Mouse (Mus musculus) kidney, postnatal 0 days (tissue): ENCODE results near the gene Acot4. TPM values are rescaled to one million over a fixed set of nuclear protein-coding genes. Genes with fewer than 3 reads are reported as not detected.
"Not testable (repeated sequence)": the region's sequence is repeated elsewhere in the genome, so short reads cannot be mapped to it uniquely, and the experiment has no call there.

ENCODE experiments used
- ATAC-seq: fragments of 200-750 bp; cut with Nextera tagmentation; replicated peaks from 2 replicates; pipeline ENCODE4 v1.8.0; 2017; ENCODE audit warnings: low read depth, moderate number of reproducible peaks, moderate TSS enrichment, moderate library complexity; ENCODE audit not compliant: low FRiP score
- DNase-seq: peaks from one replicate; pipeline ENCODE4 v3.0.0-alpha.2; 2016; ENCODE audit warnings: low spot score
- H3K27ac ChIP-seq: fragments of 300-500 bp; sonication (generic); 2 replicates; pipeline ENCODE4 v1.5.1; 2014; ENCODE audit warnings: mild to moderate bottlenecking
- H3K27me3 ChIP-seq: fragments of 300-500 bp; sonication (generic); 2 replicates; pipeline ENCODE4 v1.6.1; 2014; ENCODE audit warnings: low read length, mixed read lengths; ENCODE audit not compliant: insufficient read depth
- H3K36me3 ChIP-seq: fragments of 300-500 bp; sonication (generic); 2 replicates; pipeline ENCODE4 v1.6.1; 2014; ENCODE audit warnings: low read length, mixed read lengths; ENCODE audit not compliant: insufficient read depth
- H3K4me1 ChIP-seq: fragments of 300-500 bp; sonication (generic); replicated peaks from 2 replicates; pipeline ENCODE4 v1.6.1; 2014; ENCODE audit warnings: antibody characterized with exemption, low read length, mixed read lengths; ENCODE audit not compliant: insufficient read depth
- H3K4me2 ChIP-seq: fragments of 300-500 bp; sonication (generic); 2 replicates; pipeline ENCODE4 v1.6.1; 2014; ENCODE audit warnings: mild to moderate bottlenecking, low read length, moderate library complexity, mixed read lengths
- H3K4me3 ChIP-seq: fragments of 300-500 bp; sonication (generic); replicated peaks from 2 replicates; pipeline ENCODE4 v1.5.1; 2014; ENCODE audit warnings: low read depth, low read length
- H3K9ac ChIP-seq: fragments of 300-500 bp; sonication (generic); 2 replicates; pipeline ENCODE4 v1.6.1; 2014; ENCODE audit warnings: low read depth, low read length
- H3K9me3 ChIP-seq: fragments of 300-500 bp; sonication (generic); replicated peaks from 2 replicates; pipeline ENCODE4 v1.6.1; 2016; ENCODE audit warnings: low read length, inconsistent platforms, mixed read lengths
- CTCF ChIP-seq: IDR thresholded peaks from 2 replicates; pipeline ENCODE4 v1.5.1; 2016; ENCODE audit warnings: antibody characterized with exemption, low read depth, mild to moderate bottlenecking, moderate library complexity
- WGBS: fragments of 180-500 bp; shearing (Covaris S2); extraction: QIAGEN DNeasy Blood & Tissue Kit; methylation state at CpG from one replicate; pipeline ENCODE4 v1.1.7; 2014; 5-methylcytosine and 5-hydroxymethylcytosine counted together
- polyA plus RNA-seq: library from polyadenylated mRNA; unstranded; fragments of >200 nt; fragmentation: Nextera tagmentation; extraction: Ambion mirVana; gene quantifications from 2 replicates; pipeline ENCODE4 v1.2.1, GENCODE M21; 2015

Gene Acot4
- polyA plus RNA-seq, 1 experiment from 2014 or later, result 17.5 TPM

DNA sequence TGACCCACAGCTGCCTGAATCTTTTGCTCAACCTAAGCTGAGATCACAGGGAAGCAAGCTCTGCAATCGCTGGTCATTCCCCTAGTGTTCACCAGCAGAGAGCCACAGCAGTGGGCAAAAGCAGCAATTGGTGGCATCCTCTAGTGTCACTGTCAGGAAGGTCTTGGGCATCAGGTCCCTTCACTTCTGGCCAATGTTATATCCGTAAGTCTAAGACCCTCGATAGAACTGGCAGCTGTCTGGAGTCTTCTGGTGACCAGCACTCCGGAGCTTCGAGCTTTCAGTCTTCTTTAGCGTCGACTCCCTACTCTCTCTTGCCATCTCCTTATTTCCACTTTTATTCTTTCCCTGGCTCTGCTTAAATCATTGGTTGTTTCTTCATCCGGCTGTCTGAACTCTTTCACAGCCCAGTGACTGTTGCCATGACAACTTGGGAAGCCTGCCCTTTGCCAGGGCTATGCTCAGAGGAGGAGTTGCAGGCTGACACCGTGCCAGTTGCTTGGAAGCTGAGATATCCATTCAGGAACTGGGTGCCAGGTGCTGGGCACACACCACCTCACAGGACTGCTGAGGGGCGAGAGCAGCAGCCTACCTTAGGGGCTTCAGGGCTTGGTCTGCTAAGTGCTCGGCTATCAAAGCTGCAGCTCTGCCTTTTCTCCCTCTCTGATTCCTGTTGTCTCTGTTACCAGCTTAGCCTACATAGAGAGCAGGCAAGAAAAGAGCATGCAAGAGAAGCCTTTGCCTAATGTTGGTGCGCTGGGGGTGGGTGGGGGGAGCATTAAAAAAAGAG is 26.7 kb upstream of the Acot4 start:
- DNase-seq (peak; percentile 93), ATAC-seq (peak; percentile 79)
- 25% methylated on average over 12 of the region's 12 CpGs for WGBS
- H3K27me3 ChIP-seq, result no peaks in the 10 kb centered on the region
- peaks cover 16% of the 10 kb centered on the region for H3K4me1 ChIP-seq
- TF ChIP-seq CTCF, result no peak
- H3K9me3 ChIP-seq, result no peaks in the 10 kb centered on the region
- H3K4me2 ChIP-seq, result peak overlapping the region; percentile 56
- H3K36me3 ChIP-seq, result peaks cover 8% of the 10 kb centered on the region; the same call in 1 of the 2 replicates
- H3K9ac ChIP-seq, result peak overlapping the region; percentile 31; the same call in 1 of the 2 replicates
- 0 out of 2 replicates have a peak overlapping the region, but pooled peaks have one; percentile 11 for H3K4me3 ChIP-seq
- H3K27ac ChIP-seq, result peak overlapping the region; percentile 48; the same call in 1 of the 2 replicates

DNA sequence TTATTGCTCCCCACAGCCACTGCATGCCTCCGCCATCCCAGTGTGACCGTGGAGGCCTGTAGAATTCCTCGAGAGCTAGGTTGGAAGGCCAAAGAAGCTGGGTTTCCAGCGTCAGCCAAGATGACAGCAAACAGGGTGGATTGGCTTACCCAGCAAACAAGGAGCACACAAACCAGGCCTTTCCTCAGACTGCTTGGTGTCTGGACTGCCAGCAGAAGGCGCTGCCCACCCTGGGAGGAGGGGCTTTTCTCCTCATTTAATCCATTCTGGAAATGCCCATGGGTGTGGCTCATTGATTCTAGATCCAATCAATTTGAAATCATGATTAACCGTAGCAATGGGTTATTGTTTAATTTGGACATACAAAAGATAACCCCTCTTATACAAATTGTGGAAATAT is 25.0 kb upstream of the Acot4 start:
- no peak overlapping the region for H3K4me3 ChIP-seq
- H3K9ac ChIP-seq, result no peak overlapping the region
- peaks cover 16% of the 10 kb centered on the region for H3K4me1 ChIP-seq
- WGBS, result 74% methylated on average over 6 of the region's 6 CpGs
- no peak overlapping the region for H3K4me2 ChIP-seq
- no peaks in the 10 kb centered on the region for H3K9me3 ChIP-seq
- ATAC-seq, result no peak
- no peaks in the 10 kb centered on the region for H3K27me3 ChIP-seq
- DNase-seq, result no peak
- H3K36me3 ChIP-seq, result peaks cover 8% of the 10 kb centered on the region; the same call in 1 of the 2 replicates
- no peak overlapping the region for H3K27ac ChIP-seq
- TF ChIP-seq CTCF, result peak; percentile 55

- WGBS, result 93% methylated on average over 7 of the region's 7 CpGs
- Histone ChIP-seq H3K9me3 (no peaks in the 10 kb centered on the region), H3K27me3 (no peaks in the 10 kb centered on the region), H3K4me1 (peaks cover 11% of the 10 kb centered on the region), H3K9ac (no peak overlapping the region), H3K4me3 (no peak overlapping the region), H3K4me2 (no peak overlapping the region), H3K27ac (no peak overlapping the region), H3K36me3 (peaks cover 8% of the 10 kb centered on the region; the same call in 1 of the 2 replicates)
- ATAC-seq, result no peak
- no peak for DNase-seq
- TF ChIP-seq CTCF, result no peak
Measured at GRCm38 (mm10) chr12:84013701-84014100, 24.5 kb upstream of the Acot4 start.

DNA sequence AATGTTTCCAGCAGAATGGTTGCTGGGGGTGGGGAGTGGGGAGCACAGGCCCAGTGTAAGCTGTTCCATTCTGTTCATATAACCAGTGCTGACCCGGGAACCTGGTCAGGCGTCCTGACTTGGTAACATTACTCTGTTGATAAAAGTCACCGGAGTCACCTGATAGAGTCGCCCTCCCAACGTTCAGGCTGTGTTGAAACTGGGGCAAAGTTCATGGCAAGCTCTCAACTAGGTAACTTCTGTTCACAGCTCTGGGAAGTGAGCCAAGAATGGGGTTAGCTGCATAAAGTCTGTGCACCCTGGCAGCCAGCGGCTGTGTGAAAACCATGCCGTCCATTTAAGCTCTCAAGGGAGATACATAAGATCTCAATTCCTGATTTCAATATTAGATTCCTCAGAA is 17.7 kb upstream of the Acot4 start:
- H3K27me3 ChIP-seq, H3K9me3 ChIP-seq, H3K4me1 ChIP-seq, H3K4me2 ChIP-seq, H3K36me3 ChIP-seq, H3K4me3 ChIP-seq, H3K9ac ChIP-seq: not testable (repeated sequence)
- ATAC-seq, result peak; percentile 85
- WGBS, result 16% methylated on average over 7 of the region's 7 CpGs
- 0 out of 2 replicates have a peak overlapping the region, but pooled peaks have one; percentile 19 for H3K27ac ChIP-seq
- DNase-seq, result peak; percentile 67

GRCm38 (mm10) chr12:84022266-84022665 is 15.9 kb upstream of the Acot4 start:
- H3K27ac ChIP-seq, H3K4me1 ChIP-seq, H3K4me2 ChIP-seq, H3K36me3 ChIP-seq, H3K27me3 ChIP-seq, ATAC-seq, H3K4me3 ChIP-seq, H3K9ac ChIP-seq, DNase-seq, H3K9me3 ChIP-seq: not testable (repeated sequence)
- 89% methylated on average over 4 of the region's 4 CpGs for WGBS

DNA sequence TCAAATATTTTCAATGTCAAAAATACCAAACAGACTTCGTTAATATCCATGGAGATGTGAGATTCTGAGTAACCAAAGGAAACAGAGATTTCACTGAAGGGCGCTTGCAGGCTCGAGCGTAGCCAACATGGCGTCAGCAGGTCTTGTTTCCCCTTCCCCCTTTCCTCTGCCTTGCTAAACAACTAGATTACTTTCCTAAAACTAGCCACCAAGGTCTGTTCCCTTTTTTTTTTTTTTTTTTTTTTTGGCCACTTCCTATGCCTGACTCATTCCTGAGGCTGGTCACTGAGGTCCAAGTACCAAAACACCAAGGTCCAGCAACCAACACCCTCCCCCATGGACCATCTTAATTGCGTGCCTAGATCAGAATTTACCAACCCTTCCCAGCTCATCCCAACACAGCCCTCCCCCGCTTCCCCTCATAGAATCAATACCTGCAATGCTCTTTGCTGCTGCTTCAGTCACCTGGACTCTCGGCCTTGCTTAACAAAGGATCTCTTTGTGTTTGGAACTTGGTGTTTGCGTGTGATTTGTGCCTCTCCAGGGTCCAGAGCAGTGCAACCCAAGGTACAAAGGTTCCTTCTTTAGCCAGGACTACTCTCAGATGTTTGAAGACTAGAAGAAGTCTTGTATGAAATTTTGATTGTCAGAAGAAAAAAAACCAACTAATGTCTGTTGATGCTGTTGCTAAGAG is 15.0 kb upstream of the Acot4 start:
- no peak for TF ChIP-seq CTCF
- no peak for ATAC-seq
- no peak overlapping the region for H3K4me2 ChIP-seq
- H3K27ac ChIP-seq, result no peak overlapping the region
- 80% methylated on average over 9 of the region's 9 CpGs for WGBS
- no peak overlapping the region for H3K4me3 ChIP-seq
- H3K4me1 ChIP-seq, result no peaks in the 10 kb centered on the region
- no peaks in the 10 kb centered on the region for H3K36me3 ChIP-seq
- DNase-seq, result no peak
- H3K9ac ChIP-seq, result no peak overlapping the region
- no peaks in the 10 kb centered on the region for H3K27me3 ChIP-seq
- H3K9me3 ChIP-seq, result no peaks in the 10 kb centered on the region
